Mouse (Mus musculus) CH12.LX (cell line): ENCODE results near the gene Polh. TPM values are rescaled to one million over a fixed set of nuclear protein-coding genes. Genes with fewer than 3 reads are reported as not detected.

Experiments
- DNase-seq: peaks from one replicate; pipeline ENCODE4 v3.0.0-alpha.2; 2013; ENCODE audit errors: extremely low read depth
- H3K27ac ChIP-seq: 2 replicates; pipeline ENCODE4 v1.5.1; 2012; ENCODE audit warnings: low read depth, mild to moderate bottlenecking, control low read depth, moderate library complexity; ENCODE audit not compliant: insufficient read depth
- H3K27me3 ChIP-seq: replicated peaks from 2 replicates; pipeline ENCODE3; 2012; ENCODE audit warnings: inconsistent platforms
- H3K36me3 ChIP-seq, 2 experiments: replicated peaks in 1 of 2; 2 replicates each; pipeline versions ENCODE3 to v1.6.1; 2012; ENCODE audit warnings: inconsistent platforms in 1 of 2, low read length in 1 of 2, mild to moderate bottlenecking in 1 of 2, mixed read lengths in 1 of 2, moderate library complexity in 1 of 2; ENCODE audit not compliant: control insufficient read depth in 1 of 2, insufficient read depth in 1 of 2
- H3K4me1 ChIP-seq, 2 experiments: 2 replicates each; pipeline ENCODE4 v1.6.1; 2012; ENCODE audit warnings: inconsistent platforms in 1 of 2, moderate library complexity in 1 of 2; ENCODE audit not compliant: insufficient read depth in 2 of 2, control insufficient read depth in 1 of 2
- H3K4me2 ChIP-seq: 2 replicates; pipeline ENCODE4 v1.6.1; 2012; ENCODE audit warnings: low read depth, mild to moderate bottlenecking, control low read depth; ENCODE audit not compliant: poor library complexity, insufficient read depth, severe bottlenecking
- H3K4me3 ChIP-seq, 3 experiments: fragments of 150-350 bp in 1 of 3; sonication (generic) in 1 of 3; replicated peaks in 1 of 3; 2 replicates each; pipeline versions ENCODE3 to v1.5.1; 2011 to 2012; ENCODE audit warnings: low read depth in 2 of 3, low read length in 2 of 3, mild to moderate bottlenecking in 2 of 3, moderate library complexity in 2 of 3, control low read depth in 1 of 3, improper control_type of control experiment in 1 of 3, inconsistent platforms in 1 of 3, mixed read lengths in 1 of 3; ENCODE audit not compliant: poor library complexity in 1 of 3
- H3K79me2 ChIP-seq: replicated peaks from 2 replicates; pipeline ENCODE4 v1.6.1; 2012; ENCODE audit warnings: mild to moderate bottlenecking, moderate library complexity; ENCODE audit not compliant: control insufficient read depth, poor library complexity, insufficient read depth, severe bottlenecking; ENCODE audit errors: extremely low read depth
- H3K9ac ChIP-seq: 2 replicates; pipeline ENCODE4 v1.6.1; 2012; ENCODE audit warnings: low read depth, mild to moderate bottlenecking, control low read depth, moderate library complexity; ENCODE audit not compliant: insufficient read depth
- H3K9me3 ChIP-seq: replicated peaks from 2 replicates; pipeline ENCODE3; 2012; ENCODE audit warnings: low read length, inconsistent platforms, mixed read lengths
- BHLHE40 ChIP-seq: IDR thresholded peaks from 2 replicates; pipeline ENCODE4 v1.6.1; 2011; ENCODE audit warnings: mild to moderate bottlenecking, low read depth, low read length, improper control_type of control experiment
- CTCF ChIP-seq, 2 experiments: IDR thresholded peaks in 1 of 2; conservative IDR thresholded peaks in 1 of 2; 2 replicates each; pipeline ENCODE4 v1.5.1; 2011 to 2012; ENCODE audit warnings: low read depth in 2 of 2, low read length in 2 of 2, improper control_type of control experiment in 1 of 2, inconsistent platforms in 1 of 2, mild to moderate bottlenecking in 1 of 2, moderate library complexity in 1 of 2
- E2F4 ChIP-seq: IDR thresholded peaks from 2 replicates; pipeline ENCODE4 v1.6.1; 2011; ENCODE audit warnings: low read depth, low read length, improper control_type of control experiment; ENCODE audit not compliant: insufficient replicate concordance
- EP300 ChIP-seq: IDR thresholded peaks from 2 replicates; pipeline ENCODE4 v1.6.1; 2011; ENCODE audit warnings: low read length, improper control_type of control experiment
- IRF4 ChIP-seq: IDR thresholded peaks from 2 replicates; pipeline ENCODE4 v1.6.1; 2014; ENCODE audit warnings: low read depth, mild to moderate bottlenecking, inconsistent platforms, low read length, improper control_type of control experiment
- JUND ChIP-seq: conservative IDR thresholded peaks from 2 replicates; pipeline ENCODE4 v1.6.1; 2011; ENCODE audit warnings: low read depth, low read length, improper control_type of control experiment
- KAT2A ChIP-seq: IDR thresholded peaks from 2 replicates; pipeline ENCODE4 v1.6.1; 2012; ENCODE audit warnings: low read length, improper control_type of control experiment, inconsistent platforms; ENCODE audit not compliant: insufficient replicate concordance
- MAZ ChIP-seq: IDR thresholded peaks from 2 replicates; pipeline ENCODE4 v1.6.1; 2012; ENCODE audit warnings: low read depth, mild to moderate bottlenecking, inconsistent platforms, low read length, improper control_type of control experiment, moderate library complexity
- NELFE ChIP-seq: IDR thresholded peaks from 2 replicates; pipeline ENCODE4 v1.6.1; 2011; ENCODE audit warnings: low read depth, low read length, improper control_type of control experiment
- NRF1 ChIP-seq: IDR thresholded peaks from 2 replicates; pipeline ENCODE4 v1.6.1; 2014; ENCODE audit warnings: low read depth, mild to moderate bottlenecking, inconsistent platforms, low read length, improper control_type of control experiment, moderate library complexity
- POLR2A ChIP-seq: IDR thresholded peaks from 2 replicates; pipeline ENCODE4 v1.6.1; 2011; ENCODE audit warnings: low read depth, mild to moderate bottlenecking, improper control_type of control experiment, low read length
- RCOR1 ChIP-seq: conservative IDR thresholded peaks from 2 replicates; pipeline ENCODE4 v1.6.1; 2012; ENCODE audit warnings: low read depth, mild to moderate bottlenecking, inconsistent platforms, low read length, improper control_type of control experiment
- TBP ChIP-seq: conservative IDR thresholded peaks from 2 replicates; pipeline ENCODE4 v1.6.1; 2011; ENCODE audit warnings: low read depth, low read length, improper control_type of control experiment
- UBTF ChIP-seq: IDR thresholded peaks from 2 replicates; pipeline ENCODE4 v1.6.1; 2012; ENCODE audit warnings: low read depth, mild to moderate bottlenecking, inconsistent platforms, low read length, improper control_type of control experiment, moderate library complexity
- USF1 ChIP-seq: IDR thresholded peaks from 2 replicates; pipeline ENCODE4 v1.6.1; 2014; ENCODE audit warnings: low read depth, mild to moderate bottlenecking, inconsistent platforms, low read length, improper control_type of control experiment
- dilution Hi-C: fragments of 300-500 bp; cut with MboI; formaldehyde crosslinking; loops from 2 replicates; pipeline ENCODE4 v1.14.3; 2020; ENCODE audit warnings: low sequenced_read_pairs; ENCODE audit not compliant: extremely low pct_unique_long_range_greater_than_20kb, extremely low pct_ligation_motif_present
- in situ Hi-C: fragments of 300-500 bp; cut with MboI; formaldehyde crosslinking; loops from 3 replicates; pipeline ENCODE4 v1.14.3; 2019; ENCODE audit warnings: low sequenced_read_pairs, low pct_ligation_motif_present, low pct_unique_long_range_greater_than_20kb, mixed read lengths
- polyA plus RNA-seq: library from polyadenylated mRNA; unstranded; fragments of >175 nt; gene quantifications from 2 replicates; pipeline ENCODE4 v1.2.1, GENCODE M21; 2012; ENCODE audit warnings: low read depth; ENCODE audit not compliant: insufficient read length
- total RNA-seq, 2 experiments: library from RNA; depleted of rRNA; stranded (reverse); fragments of 300-350 nt in 1 of 2; fragments of >200 nt in 1 of 2; gene quantifications; 2 replicates each; pipeline ENCODE4 v1.2.3; 2012 to 2014

The Polh gene
- total and polyA plus RNA-seq, 3 experiments: 23.1 to 40.4 (median 36.0) TPM

GRCm38 (mm10) chr17:46237079-46237478 is 34.6 kb upstream of the Polh start:
- in situ Hi-C loops: loop anchor here (5.0 to 25.0 kb wide), 2 partner anchors 35 to 750 kb away; partner anchors contain the start of genes Polh and Xpo5

DNA sequence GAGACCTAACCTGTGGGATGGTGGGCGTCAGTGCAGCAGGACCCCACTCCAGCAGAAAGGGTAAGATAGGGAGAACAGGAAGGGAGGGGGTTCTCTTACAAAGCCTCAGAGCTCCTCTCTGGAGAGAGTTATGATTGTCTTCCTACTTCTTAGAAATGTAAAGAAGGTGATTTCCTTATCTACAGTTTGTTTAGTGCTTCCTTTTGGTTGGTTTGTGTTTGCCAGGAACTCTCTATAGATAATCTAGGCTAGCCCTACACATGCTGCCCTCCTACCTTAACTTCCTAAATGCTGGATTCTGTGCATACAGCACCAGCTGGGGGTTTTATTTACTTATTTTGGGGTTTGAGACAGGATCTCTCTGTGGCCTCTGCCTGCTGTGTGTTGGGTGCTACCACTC is 33.6 kb upstream of the Polh start:
- no peak for TF ChIP-seq JUND
- TF ChIP-seq IRF4: no peak
- TF ChIP-seq TBP: no peak
- no peak for TF ChIP-seq E2F4
- no peak for TF ChIP-seq NELFE
- TF ChIP-seq KAT2A: no peak
- TF ChIP-seq MAZ: no peak
- no peak for TF ChIP-seq CTCF (conservative IDR thresholded peaks at IDR 0.05 in 1 of 2, IDR thresholded peaks at IDR 0.05 in 1 of 2; ENCODE audit: low read depth in 2 of 2, low read length in 2 of 2)
- TF ChIP-seq UBTF: no peak
- no peak for TF ChIP-seq EP300
- Histone ChIP-seq H3K9ac (no peak overlapping the region), H3K27me3 (no peaks in the 10 kb centered on the region), H3K79me2 (peaks cover 3% of the 10 kb centered on the region; the same call in 1 of the 2 replicates), H3K9me3 (no peaks in the 10 kb centered on the region), H3K4me1 (no peaks in the 10 kb centered on the region), H3K4me2 (no peak overlapping the region), H3K27ac (no peak overlapping the region), H3K36me3 (peaks cover 84 to 85% of the 10 kb centered on the region in 2 experiments), H3K4me3 (no peak overlapping the region)
- dilution Hi-C loops: no loop called here
- no peak for DNase-seq
- in situ Hi-C loops: loop anchor here (5.0 to 25.0 kb wide), 2 partner anchors 34 to 751 kb away; partner anchors contain the start of genes Polh and Xpo5

More at GRCm38 (mm10) chr17:46237079-46237478, 34.6 kb upstream of the Polh start:
- Histone ChIP-seq H3K4me3 (no peak overlapping the region), H3K9me3 (no peaks in the 10 kb centered on the region), H3K9ac (no peak overlapping the region), H3K27ac (no peak overlapping the region), H3K4me2 (no peak overlapping the region), H3K27me3 (no peaks in the 10 kb centered on the region), H3K4me1 (no peaks in the 10 kb centered on the region), H3K79me2 (no peaks in the 10 kb centered on the region), H3K36me3 (peaks cover 85 to 88% of the 10 kb centered on the region in 2 experiments)
- no peak for TF ChIP-seq NRF1
- no peak for TF ChIP-seq MAZ
- no peak for TF ChIP-seq TBP
- TF ChIP-seq POLR2A: no peak
- no peak for TF ChIP-seq RCOR1
- TF ChIP-seq EP300: no peak
- TF ChIP-seq USF1: no peak
- dilution Hi-C loops: no loop called here
- DNase-seq: no peak

GRCm38 (mm10) chr17:46227576-46227975 is 25.1 kb upstream of the Polh start:
- Histone ChIP-seq H3K79me2 (peaks cover 6% of the 10 kb centered on the region; the same call in 1 of the 2 replicates), H3K4me2 (no peak overlapping the region), H3K27me3 (no peaks in the 10 kb centered on the region), H3K27ac (no peak overlapping the region), H3K9me3 (no peaks in the 10 kb centered on the region), H3K9ac (no peak overlapping the region), H3K4me1 (no peaks in the 10 kb centered on the region), H3K4me3 (no peak overlapping the region), H3K36me3 (peaks cover 88 to 92% of the 10 kb centered on the region in 2 experiments)
- in situ Hi-C loops (loop anchor here (25.0 kb wide), 1 partner anchor 760 kb away; no protein-coding TSS in a partner anchor), dilution Hi-C loops (no loop called here)
- no peak for DNase-seq
- TF ChIP-seq BHLHE40: no peak
- TF ChIP-seq, all 38 proteins: peak for 0
